In genomic region chr2:35514051-35514892, GRCm38 (mm10) we compare ENCODE assay signal across 8 mouse cellular contexts. TPM values are rescaled to one million over a fixed set of nuclear protein-coding genes. Genes with fewer than 3 reads are reported as not detected.
DNase-seq lines count a peak whose midpoint lies in the region; ATAC-seq and TF ChIP-seq lines count a peak whose summit lies in the region.

No protein-coding gene starts in this region.

- intact Hi-C loops in left cerebral cortex, adult 2 months (cut with DNase I), result no loop called here

- no peaks in the 10 kb centered on the region for H3K27me3 ChIP-seq in liver, embryonic 12.5 days (replicated peaks)
- no peaks in the 10 kb centered on the region for H3K27me3 ChIP-seq in liver, embryonic 11.5 days (replicated peaks; ENCODE audit: control insufficient read depth, insufficient read depth, low read length)
- no peaks in the 10 kb centered on the region for H3K27me3 ChIP-seq in embryonic facial prominence, embryonic 15.5 days
- H3K27me3 ChIP-seq in heart, embryonic 16.5 days (ENCODE audit: control insufficient read depth, insufficient read depth, low read length), result no peaks in the 10 kb centered on the region
- H3K27me3 ChIP-seq in midbrain, embryonic 13.5 days, result no peaks in the 10 kb centered on the region

- WGBS in liver, embryonic 12.5 days (ENCODE audit: insufficient replicate concordance), result 61% methylated on average over 14 of the region's 14 CpGs
- 65% methylated on average over 14 of the region's 14 CpGs for WGBS in liver, embryonic 11.5 days
- WGBS in embryonic facial prominence, embryonic 15.5 days, result 9% methylated on average over 14 of the region's 14 CpGs
- WGBS in heart, embryonic 16.5 days, result 21% methylated on average over 14 of the region's 14 CpGs
- 46% methylated on average over 14 of the region's 14 CpGs for WGBS in midbrain, embryonic 13.5 days

- H3K9me3 ChIP-seq in liver, embryonic 12.5 days (replicated peaks), result peaks cover 4% of the 10 kb centered on the region; the same call in 1 of the 2 replicates
- H3K9me3 ChIP-seq in liver, embryonic 11.5 days (ENCODE audit: control insufficient read depth, low read length), result no peaks in the 10 kb centered on the region
- H3K9me3 ChIP-seq in embryonic facial prominence, embryonic 15.5 days (replicated peaks), result no peaks in the 10 kb centered on the region
- H3K9me3 ChIP-seq in heart, embryonic 16.5 days (replicated peaks; ENCODE audit: control insufficient read depth, low read length), result no peaks in the 10 kb centered on the region
- H3K9me3 ChIP-seq in midbrain, embryonic 13.5 days, result no peaks in the 10 kb centered on the region

- DNase-seq in liver, embryonic 11.5 days (ENCODE audit: low spot score), result no peak
- peak; percentile 89 for DNase-seq in kidney, postnatal 10 days
- DNase-seq in left cerebral cortex, adult 2 months (ENCODE audit: extremely low spot score in 1 of 2, low spot score in 2 of 2), result no peak

- no peak overlapping the region for H3K4me3 ChIP-seq in liver, embryonic 12.5 days
- H3K4me3 ChIP-seq in liver, embryonic 11.5 days (ENCODE audit: low read depth, low read length), result no peak overlapping the region
- H3K4me3 ChIP-seq in embryonic facial prominence, embryonic 15.5 days (replicated peaks), result 0 out of 2 replicates have a peak overlapping the region, but pooled peaks have one; percentile 10
- no peak overlapping the region for H3K4me3 ChIP-seq in heart, embryonic 16.5 days (ENCODE audit: low read length)
- no peak overlapping the region for H3K4me3 ChIP-seq in midbrain, embryonic 13.5 days (replicated peaks)
- no peak overlapping the region for H3K4me3 ChIP-seq in left cerebral cortex, adult 2 months

- H3K4me2 ChIP-seq in liver, embryonic 12.5 days, result no peak overlapping the region
- no peak overlapping the region for H3K4me2 ChIP-seq in liver, embryonic 11.5 days
- peak overlapping the region; percentile 34 for H3K4me2 ChIP-seq in embryonic facial prominence, embryonic 15.5 days (replicated peaks)
- peak overlapping the region; percentile 42 for H3K4me2 ChIP-seq in heart, embryonic 16.5 days (ENCODE audit: low read depth, low read length)
- H3K4me2 ChIP-seq in midbrain, embryonic 13.5 days (replicated peaks), result no peak overlapping the region

- peak overlapping the region; percentile 15; the same call in 1 of the 2 replicates for H3K27ac ChIP-seq in liver, embryonic 12.5 days
- H3K27ac ChIP-seq in liver, embryonic 11.5 days (ENCODE audit: low read depth, low read length), result no peak overlapping the region
- peak overlapping the region; percentile 98 for H3K27ac ChIP-seq in embryonic facial prominence, embryonic 15.5 days (replicated peaks)
- peak overlapping the region; percentile 88 for H3K27ac ChIP-seq in heart, embryonic 16.5 days (ENCODE audit: low read length)
- peak overlapping the region; percentile 64 for H3K27ac ChIP-seq in midbrain, embryonic 13.5 days
- H3K27ac ChIP-seq in left cerebral cortex, adult 2 months, result no peak overlapping the region

- H3K36me3 ChIP-seq in liver, embryonic 12.5 days, result no peaks in the 10 kb centered on the region
- H3K36me3 ChIP-seq in liver, embryonic 11.5 days (ENCODE audit: control insufficient read depth, insufficient read depth, low read length), result no peaks in the 10 kb centered on the region
- H3K36me3 ChIP-seq in embryonic facial prominence, embryonic 15.5 days, result no peaks in the 10 kb centered on the region
- no peaks in the 10 kb centered on the region for H3K36me3 ChIP-seq in heart, embryonic 16.5 days (ENCODE audit: control insufficient read depth, insufficient read depth)
- no peaks in the 10 kb centered on the region for H3K36me3 ChIP-seq in midbrain, embryonic 13.5 days

- TF ChIP-seq CTCF in left cerebral cortex, adult 2 months (IDR thresholded peaks at IDR 0.05), result no peak

- H3K9ac ChIP-seq in liver, embryonic 12.5 days, result no peak overlapping the region
- no peak overlapping the region for H3K9ac ChIP-seq in liver, embryonic 11.5 days (ENCODE audit: low read depth, low read length)
- H3K9ac ChIP-seq in embryonic facial prominence, embryonic 15.5 days, result peak overlapping the region; percentile 9; the same call in 1 of the 2 replicates
- peak overlapping the region; percentile 61 for H3K9ac ChIP-seq in heart, embryonic 16.5 days (ENCODE audit: low read length)
- H3K9ac ChIP-seq in midbrain, embryonic 13.5 days (replicated peaks), result no peak overlapping the region

- ATAC-seq in liver, embryonic 12.5 days, result no peak
- ATAC-seq in liver, embryonic 11.5 days (replicated peaks; ENCODE audit: low FRiP score), result no peak
- peak; percentile 88 for ATAC-seq in embryonic facial prominence, embryonic 15.5 days (ENCODE audit: insufficient number of reproducible peaks, low FRiP score, low TSS enrichment, low read depth)
- ATAC-seq in heart, embryonic 16.5 days (replicated peaks; ENCODE audit: extremely low read depth, insufficient read depth, low FRiP score), result peak; percentile 84
- ATAC-seq in midbrain, embryonic 13.5 days, result peak; percentile 84
- ATAC-seq in megakaryocyte-erythroid progenitor cell, adult 5-6 weeks (replicated peaks; ENCODE audit: low FRiP score, low TSS enrichment, poor library complexity, severe bottlenecking), result no peak

- H3K4me1 ChIP-seq in liver, embryonic 12.5 days, result peaks cover 19% of the 10 kb centered on the region
- peaks cover 8% of the 10 kb centered on the region for H3K4me1 ChIP-seq in liver, embryonic 11.5 days (replicated peaks; ENCODE audit: control insufficient read depth, insufficient read depth, low read length)
- peaks cover 43% of the 10 kb centered on the region for H3K4me1 ChIP-seq in embryonic facial prominence, embryonic 15.5 days
- H3K4me1 ChIP-seq in heart, embryonic 16.5 days (ENCODE audit: control insufficient read depth, insufficient read depth, low read length), result peaks cover 34% of the 10 kb centered on the region
- H3K4me1 ChIP-seq in midbrain, embryonic 13.5 days (replicated peaks), result peaks cover 10% of the 10 kb centered on the region

RNA-seq across cellular contexts. Expression of gene Dab2ip, which starts 43.8 kb away (rescaled TPM):
- polyA plus RNA-seq in liver, embryonic 12.5 days (2016; fragmentation: Nextera tagmentation; extraction: Ambion mirVana), result 8.6 and 13.1 TPM in 2 replicates
- polyA plus RNA-seq in liver, embryonic 11.5 days (2014; fragmentation: Nextera tagmentation; extraction: Ambion mirVana), result 16.2 and 20.0 TPM in 2 replicates
- 67.9 and 72.0 TPM in 2 replicates for polyA plus RNA-seq in embryonic facial prominence, embryonic 15.5 days (2015; fragmentation: Nextera tagmentation; extraction: Ambion mirVana)
- 27.1 and 32.9 TPM in 2 replicates for polyA plus RNA-seq in heart, embryonic 16.5 days (2015; fragmentation: Nextera tagmentation; extraction: Ambion mirVana)
- polyA plus RNA-seq in midbrain, embryonic 13.5 days (2015; fragmentation: Nextera tagmentation; extraction: Ambion mirVana), result 36.2 and 36.3 TPM in 2 replicates
- total RNA-seq in megakaryocyte-erythroid progenitor cell, adult 5-6 weeks (2014; fragmentation: Nextera tagmentation), result 3.2 and 5.9 TPM in 2 replicates
- 3.2 TPM in 2 replicates for total RNA-seq in megakaryocyte-erythroid progenitor cell, adult 5-6 weeks (2017)
- total RNA-seq in left cerebral cortex, adult 2 months (2021), result 100 to 1,000 TPM; 144 to 152 TPM

RNA-seq across cellular contexts. Expression of gene Ggta1, which starts 51.2 kb away (rescaled TPM):
- 12.7 and 13.0 TPM in 2 replicates for polyA plus RNA-seq in liver, embryonic 12.5 days (2016; fragmentation: Nextera tagmentation; extraction: Ambion mirVana)
- 18.6 and 19.5 TPM in 2 replicates for polyA plus RNA-seq in liver, embryonic 11.5 days (2014; fragmentation: Nextera tagmentation; extraction: Ambion mirVana)
- polyA plus RNA-seq in embryonic facial prominence, embryonic 15.5 days (2015; fragmentation: Nextera tagmentation; extraction: Ambion mirVana), result 33.5 and 38.3 TPM in 2 replicates
- 28.6 and 30.9 TPM in 2 replicates for polyA plus RNA-seq in heart, embryonic 16.5 days (2015; fragmentation: Nextera tagmentation; extraction: Ambion mirVana)
- polyA plus RNA-seq in midbrain, embryonic 13.5 days (2015; fragmentation: Nextera tagmentation; extraction: Ambion mirVana), result 4.8 and 5.0 TPM in 2 replicates
- total RNA-seq in megakaryocyte-erythroid progenitor cell, adult 5-6 weeks (2014; fragmentation: Nextera tagmentation), result 8.4 and 13.4 TPM in 2 replicates
- total RNA-seq in megakaryocyte-erythroid progenitor cell, adult 5-6 weeks (2017), result 12.5 and 18.7 TPM in 2 replicates
- total RNA-seq in left cerebral cortex, adult 2 months (2021), result 1 to 10 TPM; 2.6 to 4.0 TPM

Comparison
In these comparisons a context has a peak if more than half of its experiments do, and no peak if none do; other contexts are left out.
1. H3K27ac ChIP-seq: peak in liver, embryonic 12.5 days (single experiment), embryonic facial prominence, embryonic 15.5 days (single experiment), heart, embryonic 16.5 days (single experiment) and midbrain, embryonic 13.5 days (single experiment); none in liver, embryonic 11.5 days (single experiment) and left cerebral cortex, adult 2 months (single experiment).
2. ATAC-seq: peak in embryonic facial prominence, embryonic 15.5 days (single experiment), heart, embryonic 16.5 days (single experiment) and midbrain, embryonic 13.5 days (single experiment); none in liver, embryonic 12.5 days (single experiment), liver, embryonic 11.5 days (single experiment) and megakaryocyte-erythroid progenitor cell, adult 5-6 weeks (single experiment).
3. H3K4me2 ChIP-seq: peak in embryonic facial prominence, embryonic 15.5 days (single experiment) and heart, embryonic 16.5 days (single experiment); none in liver, embryonic 12.5 days (single experiment), liver, embryonic 11.5 days (single experiment) and midbrain, embryonic 13.5 days (single experiment).
4. H3K9ac ChIP-seq: peak in embryonic facial prominence, embryonic 15.5 days (single experiment) and heart, embryonic 16.5 days (single experiment); none in liver, embryonic 12.5 days (single experiment), liver, embryonic 11.5 days (single experiment) and midbrain, embryonic 13.5 days (single experiment).